Mouse (Mus musculus): ENCODE results near the gene Lrrc7. TPM values are rescaled to one million over a fixed set of nuclear protein-coding genes. Genes with fewer than 3 reads are reported as not detected.

Gene Lrrc7
- polyA plus RNA-seq, 1 experiment from 2014 or later: 0.08 TPM

- no peak overlapping the region for H3K4me2 ChIP-seq
- no peak overlapping the region for H3K4me3 ChIP-seq
- no peak overlapping the region for H3K9ac ChIP-seq
- no peak overlapping the region for H3K27ac ChIP-seq (ENCODE audit: poor library complexity, severe bottlenecking)
- ATAC-seq (ENCODE audit: insufficient number of reproducible peaks, low FRiP score): no peak
- H3K36me3 ChIP-seq: no peaks in the 10 kb centered on the region
- H3K9me3 ChIP-seq (replicated peaks): no peaks in the 10 kb centered on the region
- H3K4me1 ChIP-seq (replicated peaks): no peaks in the 10 kb centered on the region
- no peaks in the 10 kb centered on the region for H3K27me3 ChIP-seq (replicated peaks)
Observed at GRCm38 (mm10) chr3:158165004-158165403, 397.0 kb downstream of the Lrrc7 start.

DNA sequence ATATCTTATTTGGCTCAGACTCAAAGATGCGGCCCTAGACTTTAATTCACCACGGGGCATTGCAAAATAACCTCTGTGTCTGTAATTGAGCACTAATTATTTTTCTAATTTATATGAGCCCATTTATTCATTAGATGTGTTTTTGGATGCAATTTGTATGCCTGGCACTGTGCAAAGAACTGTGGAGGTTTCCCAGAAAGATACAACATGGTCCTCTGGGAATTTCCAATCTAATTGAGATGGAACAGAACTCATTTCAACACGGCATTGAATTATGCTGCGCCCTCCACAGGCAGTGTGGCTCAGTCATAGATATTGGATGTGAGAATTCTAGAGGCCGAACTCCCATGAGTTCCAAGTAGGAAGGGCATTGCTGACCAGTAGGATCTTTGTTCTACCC is 397.6 kb downstream of the Lrrc7 start:
- no peaks in the 10 kb centered on the region for H3K9me3 ChIP-seq (replicated peaks)
- WGBS: 76% methylated on average over 5 of the region's 5 CpGs
- H3K9ac ChIP-seq: no peak overlapping the region
- no peak for ATAC-seq (ENCODE audit: insufficient number of reproducible peaks, low FRiP score)
- no peak overlapping the region for H3K27ac ChIP-seq (ENCODE audit: poor library complexity, severe bottlenecking)
- H3K36me3 ChIP-seq: no peaks in the 10 kb centered on the region
- H3K4me2 ChIP-seq: no peak overlapping the region
- H3K4me1 ChIP-seq (replicated peaks): no peaks in the 10 kb centered on the region
- H3K27me3 ChIP-seq (replicated peaks): no peaks in the 10 kb centered on the region
- H3K4me3 ChIP-seq: no peak overlapping the region

GRCm38 (mm10) chr3:158163127-158163526 is 398.9 kb downstream of the Lrrc7 start:
- 67% methylated on average over 4 of the region's 4 CpGs for WGBS
- H3K9me3 ChIP-seq (replicated peaks): no peaks in the 10 kb centered on the region
- no peaks in the 10 kb centered on the region for H3K36me3 ChIP-seq
- H3K4me1 ChIP-seq (replicated peaks): no peaks in the 10 kb centered on the region
- H3K27me3 ChIP-seq (replicated peaks): no peaks in the 10 kb centered on the region
- H3K27ac ChIP-seq (ENCODE audit: poor library complexity, severe bottlenecking): no peak overlapping the region
- H3K9ac ChIP-seq: no peak overlapping the region
- ATAC-seq (ENCODE audit: insufficient number of reproducible peaks, low FRiP score): no peak
- H3K4me3 ChIP-seq: no peak overlapping the region
- no peak overlapping the region for H3K4me2 ChIP-seq

GRCm38 (mm10) chr3:158161924-158162490 is 400.0 kb downstream of the Lrrc7 start:
- H3K27ac ChIP-seq (ENCODE audit: poor library complexity, severe bottlenecking): no peak overlapping the region
- no peak overlapping the region for H3K9ac ChIP-seq
- no peak overlapping the region for H3K4me2 ChIP-seq
- WGBS: 48% methylated on average over 1 of the region's 1 CpGs
- no peaks in the 10 kb centered on the region for H3K27me3 ChIP-seq (replicated peaks)
- H3K9me3 ChIP-seq (replicated peaks): no peaks in the 10 kb centered on the region
- no peak overlapping the region for H3K4me3 ChIP-seq
- no peaks in the 10 kb centered on the region for H3K4me1 ChIP-seq (replicated peaks)
- no peaks in the 10 kb centered on the region for H3K36me3 ChIP-seq
- ATAC-seq (ENCODE audit: insufficient number of reproducible peaks, low FRiP score): no peak

DNA sequence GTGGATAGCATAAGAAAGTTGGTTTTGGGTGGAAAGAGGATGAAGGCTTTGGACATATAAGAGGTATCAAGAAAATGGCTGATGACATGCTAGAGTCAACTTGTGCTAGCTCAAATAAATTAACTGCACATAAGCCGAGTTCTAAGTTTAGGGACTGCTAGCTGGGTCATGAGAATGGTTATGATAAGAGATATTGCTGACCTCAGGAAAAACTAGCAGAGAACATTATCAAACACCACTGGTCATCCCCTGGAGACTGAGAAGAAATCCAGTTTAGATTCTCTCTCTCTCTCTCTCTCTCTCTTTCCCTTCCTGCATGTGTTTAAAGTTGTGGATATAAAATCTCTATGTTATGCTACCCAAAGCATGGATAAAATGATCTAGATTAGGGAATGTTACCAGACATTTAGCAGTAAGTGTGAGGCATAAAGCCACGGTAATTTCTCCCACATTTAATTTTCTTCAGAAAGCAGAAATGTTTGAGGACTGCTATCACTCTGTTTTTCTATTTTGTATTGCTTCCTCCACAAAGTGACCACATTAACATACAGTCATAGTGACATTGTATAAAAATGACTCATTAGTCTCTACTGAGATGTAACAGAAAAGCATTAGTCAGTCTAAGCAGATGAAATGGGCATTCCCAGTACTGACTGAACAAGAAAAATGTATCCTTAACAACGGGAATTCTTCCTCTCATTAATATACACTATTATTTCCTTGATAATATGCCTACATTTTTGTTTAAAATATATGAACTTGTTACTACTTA is 406.3 kb downstream of the Lrrc7 start:
- 72% methylated on average over 3 of the region's 3 CpGs for WGBS

DNA sequence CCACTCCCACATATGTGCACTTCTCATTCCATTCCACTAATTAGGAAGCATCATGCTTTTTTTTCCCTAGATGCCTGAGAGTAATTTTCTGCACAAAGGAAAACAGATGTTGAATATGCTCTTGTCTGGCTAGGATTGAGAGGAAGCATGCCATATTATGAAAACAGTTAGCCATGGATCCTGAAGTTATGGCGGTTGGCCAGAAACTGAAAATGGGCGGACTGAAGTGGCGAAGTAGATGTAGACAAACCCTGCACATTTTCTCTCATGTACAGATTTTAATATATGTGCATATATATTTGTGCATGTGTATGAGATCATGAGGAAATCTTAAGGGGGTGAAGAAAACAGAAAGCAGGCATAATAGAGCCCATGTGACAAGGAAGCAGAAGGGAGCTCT is 407.9 kb downstream of the Lrrc7 start:
- no peak for ATAC-seq (ENCODE audit: insufficient number of reproducible peaks, low FRiP score)
- no peaks in the 10 kb centered on the region for H3K9me3 ChIP-seq (replicated peaks)
- no peaks in the 10 kb centered on the region for H3K27me3 ChIP-seq (replicated peaks)
- WGBS: 87% methylated on average over 3 of the region's 3 CpGs
- no peaks in the 10 kb centered on the region for H3K4me1 ChIP-seq (replicated peaks)
- no peak overlapping the region for H3K4me3 ChIP-seq
- no peak overlapping the region for H3K4me2 ChIP-seq
- H3K27ac ChIP-seq (ENCODE audit: poor library complexity, severe bottlenecking): no peak overlapping the region
- no peaks in the 10 kb centered on the region for H3K36me3 ChIP-seq
- H3K9ac ChIP-seq: no peak overlapping the region

More for the DNA sequence above, 406.3 kb downstream of the Lrrc7 start:
- Histone ChIP-seq H3K4me3 (no peak overlapping the region), H3K27me3 (replicated peaks) (no peaks in the 10 kb centered on the region), H3K36me3 (no peaks in the 10 kb centered on the region), H3K9me3 (replicated peaks) (no peaks in the 10 kb centered on the region), H3K27ac (ENCODE audit: poor library complexity, severe bottlenecking) (no peak overlapping the region), H3K9ac (no peak overlapping the region), H3K4me2 (no peak overlapping the region), H3K4me1 (replicated peaks) (no peaks in the 10 kb centered on the region)
- no peak for ATAC-seq (ENCODE audit: insufficient number of reproducible peaks, low FRiP score)

GRCm38 (mm10) chr3:158148998-158149397 is 413.0 kb downstream of the Lrrc7 start:
- Histone ChIP-seq H3K9me3 (replicated peaks) (no peaks in the 10 kb centered on the region), H3K9ac (no peak overlapping the region), H3K4me3 (no peak overlapping the region), H3K36me3 (no peaks in the 10 kb centered on the region), H3K27me3 (replicated peaks) (no peaks in the 10 kb centered on the region), H3K4me1 (replicated peaks) (no peaks in the 10 kb centered on the region), H3K4me2 (no peak overlapping the region), H3K27ac (ENCODE audit: poor library complexity, severe bottlenecking) (no peak overlapping the region)
- ATAC-seq (ENCODE audit: insufficient number of reproducible peaks, low FRiP score): no peak
- WGBS: 84% methylated on average over 1 of the region's 1 CpGs

GRCm38 (mm10) chr3:158140629-158141028 is 421.4 kb downstream of the Lrrc7 start:
- Histone ChIP-seq H3K27me3 (replicated peaks) (no peaks in the 10 kb centered on the region), H3K4me1 (replicated peaks) (no peaks in the 10 kb centered on the region), H3K4me2 (no peak overlapping the region), H3K9ac (no peak overlapping the region), H3K9me3 (replicated peaks) (no peaks in the 10 kb centered on the region), H3K4me3 (no peak overlapping the region), H3K36me3 (no peaks in the 10 kb centered on the region), H3K27ac (ENCODE audit: poor library complexity, severe bottlenecking) (no peak overlapping the region)
- WGBS: 45% methylated on average over 1 of the region's 1 CpGs
- no peak for ATAC-seq (ENCODE audit: insufficient number of reproducible peaks, low FRiP score)

DNA sequence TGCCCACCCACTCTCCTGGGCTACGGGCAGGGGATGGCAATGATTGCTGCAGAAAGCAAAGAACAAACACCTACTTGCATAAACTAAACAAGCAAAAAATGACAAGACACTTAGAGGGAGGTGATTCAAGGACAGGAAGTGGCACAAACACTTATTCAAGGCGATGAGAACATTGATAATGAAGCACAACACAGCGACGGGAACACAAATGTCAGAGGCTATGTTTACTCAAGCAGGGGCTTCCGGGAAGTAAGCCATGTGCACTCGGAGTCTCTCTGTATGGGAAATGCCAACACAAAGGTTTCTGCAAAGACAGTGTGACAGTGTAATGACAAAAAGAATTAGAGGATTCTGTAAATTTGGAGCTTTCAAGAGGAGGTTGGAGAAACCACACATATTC is 424.2 kb downstream of the Lrrc7 start:
- Histone ChIP-seq H3K9me3 (replicated peaks) (no peaks in the 10 kb centered on the region), H3K4me3 (no peak overlapping the region), H3K4me1 (replicated peaks) (no peaks in the 10 kb centered on the region), H3K4me2 (no peak overlapping the region), H3K27me3 (replicated peaks) (no peaks in the 10 kb centered on the region), H3K36me3 (no peaks in the 10 kb centered on the region), H3K27ac (ENCODE audit: poor library complexity, severe bottlenecking) (no peak overlapping the region), H3K9ac (no peak overlapping the region)
- no peak for ATAC-seq (ENCODE audit: insufficient number of reproducible peaks, low FRiP score)
- 45% methylated on average over 6 of the region's 6 CpGs for WGBS

DNA sequence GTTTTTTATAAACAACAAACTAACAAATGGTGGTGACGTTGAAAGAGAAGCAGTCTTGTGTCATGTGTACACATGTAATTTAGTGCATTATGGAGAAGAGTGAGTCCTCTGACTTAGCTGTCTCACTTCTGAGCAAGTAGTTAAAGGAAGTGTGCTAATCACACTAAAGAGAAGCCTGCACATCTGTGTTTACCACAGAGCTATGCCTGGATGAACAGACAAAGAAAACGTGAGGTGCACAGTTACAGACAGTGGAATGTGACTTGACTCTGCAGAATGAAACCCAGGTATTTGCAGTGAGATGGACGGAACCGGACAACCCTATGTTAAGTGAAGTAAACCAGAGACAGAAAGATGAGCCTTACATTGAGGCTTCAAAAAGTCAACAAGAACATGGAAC is 430.3 kb downstream of the Lrrc7 start:
- no peak overlapping the region for H3K4me2 ChIP-seq
- no peak overlapping the region for H3K27ac ChIP-seq (ENCODE audit: poor library complexity, severe bottlenecking)
- no peaks in the 10 kb centered on the region for H3K9me3 ChIP-seq (replicated peaks)
- no peak overlapping the region for H3K9ac ChIP-seq
- no peaks in the 10 kb centered on the region for H3K27me3 ChIP-seq (replicated peaks)
- ATAC-seq (ENCODE audit: insufficient number of reproducible peaks, low FRiP score): no peak
- 66% methylated on average over 4 of the region's 4 CpGs for WGBS
- no peaks in the 10 kb centered on the region for H3K4me1 ChIP-seq (replicated peaks)
- no peaks in the 10 kb centered on the region for H3K36me3 ChIP-seq
- no peak overlapping the region for H3K4me3 ChIP-seq

DNA sequence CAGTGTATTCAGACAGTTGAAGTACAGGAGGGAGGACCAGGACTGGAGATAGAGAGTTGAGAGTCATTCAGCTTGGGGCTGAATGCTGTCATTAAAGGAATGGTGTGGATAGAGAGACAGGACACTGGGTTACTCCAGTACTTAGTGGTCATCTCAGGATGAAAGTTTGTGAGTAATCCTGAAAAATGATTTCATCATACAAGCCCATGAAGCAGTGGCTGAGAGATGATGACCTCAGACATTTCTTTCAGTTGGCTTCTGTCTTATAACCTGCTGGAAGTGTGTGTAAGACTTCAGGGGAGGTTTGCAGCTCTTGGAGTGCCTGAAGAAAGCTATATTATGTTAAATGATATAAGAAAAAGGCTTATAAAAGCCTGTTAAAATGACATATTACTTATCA is 430.8 kb downstream of the Lrrc7 start:
- Histone ChIP-seq H3K27me3 (replicated peaks) (no peaks in the 10 kb centered on the region), H3K4me2 (no peak overlapping the region), H3K9me3 (replicated peaks) (no peaks in the 10 kb centered on the region), H3K4me3 (no peak overlapping the region), H3K9ac (no peak overlapping the region), H3K36me3 (no peaks in the 10 kb centered on the region), H3K27ac (ENCODE audit: poor library complexity, severe bottlenecking) (no peak overlapping the region), H3K4me1 (replicated peaks) (no peaks in the 10 kb centered on the region)
- ATAC-seq (ENCODE audit: insufficient number of reproducible peaks, low FRiP score): no peak

- ATAC-seq (ENCODE audit: insufficient number of reproducible peaks, low FRiP score): no peak
- Histone ChIP-seq H3K9ac (no peak overlapping the region), H3K27me3 (replicated peaks) (no peaks in the 10 kb centered on the region), H3K4me1 (replicated peaks) (no peaks in the 10 kb centered on the region), H3K4me3 (no peak overlapping the region), H3K27ac (ENCODE audit: poor library complexity, severe bottlenecking) (no peak overlapping the region), H3K36me3 (no peaks in the 10 kb centered on the region), H3K4me2 (no peak overlapping the region), H3K9me3 (replicated peaks) (no peaks in the 10 kb centered on the region)
- WGBS: 57% methylated on average over 3 of the region's 3 CpGs
Observed at GRCm38 (mm10) chr3:158122899-158123298, 439.1 kb downstream of the Lrrc7 start.

Data from heart, embryonic 12.5 days (tissue).